Mouse (Mus musculus) liver, postnatal 0 days (tissue): ENCODE measurements around the gene Mettl6.

Experiments used
- CTCF ChIP-seq: sonication (generic); IDR thresholded peaks from 2 replicates; pipeline ENCODE4 v1.5.1; 2016; ENCODE audit warnings: antibody characterized with exemption, low read depth
- EP300 ChIP-seq: IDR thresholded peaks from 2 replicates; pipeline ENCODE4 v1.6.1; 2016; ENCODE audit warnings: antibody characterized with exemption, low read depth, mild to moderate bottlenecking

DNA sequence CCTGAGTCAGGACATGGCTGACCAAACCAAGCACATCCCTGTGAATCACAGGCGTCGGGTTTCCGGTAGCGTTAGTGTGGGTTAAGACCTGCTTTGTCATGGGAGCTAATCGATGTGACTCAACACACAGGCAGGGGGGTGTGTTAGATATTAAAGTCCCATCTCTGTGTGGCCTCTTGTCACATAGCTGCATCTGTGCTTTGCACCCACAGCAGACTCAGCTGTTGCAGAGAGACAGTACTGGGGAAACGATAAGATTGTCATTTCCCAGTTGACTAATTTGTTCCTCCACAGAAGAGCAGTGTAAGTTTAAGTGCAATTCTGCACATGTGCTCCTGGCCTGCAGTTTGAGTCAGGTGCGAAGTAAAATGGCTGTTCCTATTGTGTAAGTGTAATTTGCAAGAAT lies 1.4 kb upstream of the Mettl6 start:
- TF ChIP-seq CTCF (no peak), EP300 (peak; percentile 97)
